Mouse (Mus musculus): Measurements from ENCODE around the gene Rab7b.
A peak's percentile ranks its signal among the peaks of the same experiment; 100 is the strongest.

The Rab7b gene

GRCm38 (mm10) chr1:131688475-131688874 is at the start of gene Rab7b:
TSS of gene Rab7b (plus strand) at chr1:131688695.
- no peak for DNase-seq

GRCm38 (mm10) chr1:131640062-131640461 is 48.4 kb upstream of the Rab7b start:
- no peak for DNase-seq

GRCm38 (mm10) chr1:131641565-131641964 is 46.9 kb upstream of the Rab7b start:
- no peak for DNase-seq

GRCm38 (mm10) chr1:131642251-131642650 is 46.2 kb upstream of the Rab7b start:
- DNase-seq: no peak

- no peak for DNase-seq
These were observed 35.6 kb upstream of the Rab7b start for GRCm38 (mm10) chr1:131652670-131653443.

GRCm38 (mm10) chr1:131655601-131656000 is 32.9 kb upstream of the Rab7b start:
- DNase-seq: no peak

GRCm38 (mm10) chr1:131657945-131658354 is 30.5 kb upstream of the Rab7b start:
- DNase-seq: peak; percentile 90 to 95

- DNase-seq: no peak
These were observed 28.9 kb upstream of the Rab7b start for GRCm38 (mm10) chr1:131659512-131660085.

- DNase-seq: no peak
These were observed 28.2 kb upstream of the Rab7b start for GRCm38 (mm10) chr1:131660266-131660665.

- DNase-seq: no peak
These were observed 27.6 kb upstream of the Rab7b start for GRCm38 (mm10) chr1:131660716-131661472.

- no peak for DNase-seq
These were observed 26.7 kb upstream of the Rab7b start for GRCm38 (mm10) chr1:131661749-131662148.

GRCm38 (mm10) chr1:131663286-131663995 is 25.1 kb upstream of the Rab7b start:
- no peak for DNase-seq

- DNase-seq: no peak
These were observed 24.4 kb upstream of the Rab7b start for GRCm38 (mm10) chr1:131664136-131664535.

GRCm38 (mm10) chr1:131665886-131666285 is 22.6 kb upstream of the Rab7b start:
- peak in 1 of 2 experiments; percentile 49 for DNase-seq

- no peak for DNase-seq
These were observed 17.4 kb upstream of the Rab7b start for GRCm38 (mm10) chr1:131671113-131671512.

- no peak for DNase-seq
These were observed 16.1 kb upstream of the Rab7b start for GRCm38 (mm10) chr1:131672361-131672760.

- DNase-seq: no peak
These were observed 8.9 kb upstream of the Rab7b start for GRCm38 (mm10) chr1:131679644-131680043.

GRCm38 (mm10) chr1:131687739-131688138 is 756 bp upstream of the Rab7b start:
- no peak for DNase-seq

- no peak for DNase-seq
These were observed 521 bp downstream of the Rab7b start for GRCm38 (mm10) chr1:131689016-131689415.

- DNase-seq: no peak
These were observed 1.4 kb downstream of the Rab7b start for GRCm38 (mm10) chr1:131689899-131690298.

GRCm38 (mm10) chr1:131690435-131690834 is 1.9 kb downstream of the Rab7b start:
- no peak for DNase-seq

GRCm38 (mm10) chr1:131691356-131691755 is 2.9 kb downstream of the Rab7b start:
- no peak for DNase-seq

- no peak for DNase-seq
These were observed 6.8 kb downstream of the Rab7b start for GRCm38 (mm10) chr1:131695308-131695707.

All from cerebellum, postnatal 25 days (tissue).